Mouse (Mus musculus) midbrain, embryonic 10.5 days (tissue): ENCODE results near the gene Shox2. TPM values are rescaled to one million over a fixed set of nuclear protein-coding genes. Genes with fewer than 3 reads are reported as not detected.

Experiments used
- polyA plus RNA-seq: library from polyadenylated mRNA; unstranded; fragments of >200 nt; fragmentation: Nextera tagmentation; extraction: Ambion mirVana; gene quantifications from 2 replicates; pipeline ENCODE4 v1.2.1, GENCODE M21; 2016

Shox2 gene
- polyA plus RNA-seq, 1 experiment from 2014 or later, result 10.5 TPM

Other genes with a start within 250 kb of the Shox2 start
- gene Rsrc1, start 381 bp downstream of the Shox2 start, polyA plus RNA-seq, result 42.2 and 42.7 TPM in 2 replicates